Mouse (Mus musculus): Measurements from ENCODE around the gene Aftph.
A peak's percentile ranks its signal among the peaks of the same experiment; 100 is the strongest.

The Aftph gene

GRCm38 (mm10) chr11:20723572-20723971, 17.8 kb downstream of the Aftph start:
- DNase-seq, result peak; percentile 22

- DNase-seq, result no peak
Measured at GRCm38 (mm10) chr11:20712068-20712671, 29.2 kb downstream of the Aftph start.

GRCm38 (mm10) chr11:20691000-20691399, 50.4 kb downstream of the Aftph start:
- peak; percentile 82 for DNase-seq

- DNase-seq, result no peak
Measured at GRCm38 (mm10) chr11:20681679-20682078, 59.7 kb downstream of the Aftph start.

GRCm38 (mm10) chr11:20680781-20681180, 60.6 kb downstream of the Aftph start:
- no peak for DNase-seq

GRCm38 (mm10) chr11:20679396-20679795, 62.0 kb downstream of the Aftph start:
- no peak for DNase-seq

- no peak for DNase-seq
Measured at GRCm38 (mm10) chr11:20672513-20672912, 68.9 kb downstream of the Aftph start.

- DNase-seq, result peak; percentile 41
Measured at GRCm38 (mm10) chr11:20671789-20672392, 69.5 kb downstream of the Aftph start.

GRCm38 (mm10) chr11:20664878-20665277, 76.5 kb downstream of the Aftph start:
- no peak for DNase-seq

- DNase-seq, result no peak
Measured at GRCm38 (mm10) chr11:20663580-20664198, 77.7 kb downstream of the Aftph start.

- DNase-seq, result no peak
Measured at GRCm38 (mm10) chr11:20662811-20663210, 78.6 kb downstream of the Aftph start.

- DNase-seq, result peak; percentile 69
Measured at GRCm38 (mm10) chr11:20661652-20662051, 79.7 kb downstream of the Aftph start.

GRCm38 (mm10) chr11:20660111-20661097, 81.0 kb downstream of the Aftph start:
- no peak for DNase-seq

GRCm38 (mm10) chr11:20659094-20659493, 82.3 kb downstream of the Aftph start:
- peak; percentile 61 for DNase-seq

GRCm38 (mm10) chr11:20656711-20657057, 84.7 kb downstream of the Aftph start:
- DNase-seq, result no peak

- DNase-seq, result peak; percentile 79
Measured at GRCm38 (mm10) chr11:20655795-20656710, 85.3 kb downstream of the Aftph start.

- no peak for DNase-seq
Measured at GRCm38 (mm10) chr11:20651166-20651565, 90.2 kb downstream of the Aftph start.

- no peak for DNase-seq
Measured at GRCm38 (mm10) chr11:20650006-20650639, 91.3 kb downstream of the Aftph start.

- DNase-seq, result no peak
Measured at GRCm38 (mm10) chr11:20649477-20649876, 91.9 kb downstream of the Aftph start.

GRCm38 (mm10) chr11:20647902-20648625, 93.3 kb downstream of the Aftph start:
- DNase-seq, result peak; percentile 75

All from kidney, postnatal 10 days (tissue).